Mouse (Mus musculus) bone marrow, adult 2 months (tissue): ENCODE measurements around the gene Gm21411. TPM values are rescaled to one million over a fixed set of nuclear protein-coding genes. Genes with fewer than 3 reads are reported as not detected.
"Not testable (repeated sequence)": the region's sequence is repeated elsewhere in the genome, so short reads cannot be mapped to it uniquely, and the experiment has no call there.

Experiments used
- H3K27ac ChIP-seq: fragments of 200-500 bp; 2 replicates; pipeline ENCODE4 v1.5.1; 2012; ENCODE audit warnings: low read depth, mild to moderate bottlenecking, control low read depth, inconsistent platforms, low read length; ENCODE audit not compliant: control insufficient read depth, poor library complexity, insufficient read depth
- H3K4me1 ChIP-seq: fragments of 200-500 bp; 2 replicates; pipeline ENCODE4 v1.6.1; 2011; ENCODE audit warnings: low read length; ENCODE audit not compliant: control insufficient read depth, insufficient read depth
- H3K4me3 ChIP-seq: fragments of 200-500 bp; replicated peaks from 2 replicates; pipeline ENCODE3; 2011; ENCODE audit warnings: mild to moderate bottlenecking, low read depth, low read length, control low read depth; ENCODE audit not compliant: control insufficient read depth
- CTCF ChIP-seq: fragments of 200-500 bp; IDR thresholded peaks from 2 replicates; pipeline ENCODE4 v1.5.1; 2011; ENCODE audit warnings: low read length, control low read depth; ENCODE audit not compliant: control insufficient read depth, insufficient read depth
- POLR2A ChIP-seq: fragments of 200-500 bp; IDR thresholded peaks from 2 replicates; pipeline ENCODE4 v1.6.1; 2011; ENCODE audit warnings: low read depth, mild to moderate bottlenecking, control low read depth, low read length, borderline replicate concordance; ENCODE audit not compliant: control insufficient read depth
- WGBS: fragments of 180-500 bp; shearing (Covaris S2); methylation state at CpG from one replicate; pipeline ENCODE4 v1.1.7; 2018; 5-methylcytosine and 5-hydroxymethylcytosine counted together
- polyA plus RNA-seq: library from polyadenylated mRNA; stranded (reverse); fragments of >200 nt; gene quantifications from 2 replicates; pipeline ENCODE4 v1.2.4, GENCODE M21; 2011; ENCODE audit warnings: low replicate concordance; ENCODE audit not compliant: missing spikeins, insufficient read depth, insufficient read length

The Gm21411 gene
- not detected in 2 replicates for polyA plus RNA-seq

- not testable (repeated sequence) for H3K4me1 ChIP-seq, H3K4me3 ChIP-seq, H3K27ac ChIP-seq
- 62% methylated on average over 9 of the region's 9 CpGs for WGBS
Observed at GRCm38 (mm10) chr4:146909386-146910137, at the start of gene Gm21411. TSS of gene Gm21411 (minus strand) at chr4:146909590.

GRCm38 (mm10) chr4:146941691-146942090, 32.3 kb upstream of the Gm21411 start:
- H3K4me3 ChIP-seq, H3K27ac ChIP-seq, H3K4me1 ChIP-seq: not testable (repeated sequence)
- whole genome bisulfite sequencing = 63% methylated on average over 32 of the region's 32 CpGs

- Histone ChIP-seq H3K27ac (no peak overlapping the region), H3K4me3 (no peak overlapping the region), H3K4me1 (no peaks in the 10 kb centered on the region)
- TF ChIP-seq CTCF (no peak), POLR2A (no peak)
- 20% methylated on average over 77 of the region's 77 CpGs for WGBS
Observed at GRCm38 (mm10) chr4:146932311-146933082, 23.1 kb upstream of the Gm21411 start.

- TF ChIP-seq POLR2A (no peak), CTCF (no peak)
- Histone ChIP-seq H3K4me3 (no peak overlapping the region), H3K27ac (no peak overlapping the region), H3K4me1 (no peaks in the 10 kb centered on the region)
- WGBS = 83% methylated on average over 3 of the region's 3 CpGs
Observed at GRCm38 (mm10) chr4:146915196-146915595, 5.8 kb upstream of the Gm21411 start.

GRCm38 (mm10) chr4:146908131-146908530, 1.3 kb downstream of the Gm21411 start:
- not testable (repeated sequence) for H3K27ac ChIP-seq, H3K4me3 ChIP-seq, H3K4me1 ChIP-seq
- 78% methylated on average over 1 of the region's 1 CpGs for WGBS

- H3K4me3 ChIP-seq, H3K27ac ChIP-seq, H3K4me1 ChIP-seq: not testable (repeated sequence)
- 64% methylated on average over 2 of the region's 2 CpGs for WGBS
Observed at GRCm38 (mm10) chr4:146904782-146905181, 4.6 kb downstream of the Gm21411 start.

- 50% methylated on average over 3 of the region's 3 CpGs for WGBS
- H3K27ac ChIP-seq, H3K4me3 ChIP-seq, H3K4me1 ChIP-seq: not testable (repeated sequence)
Observed at GRCm38 (mm10) chr4:146903126-146903525, 6.3 kb downstream of the Gm21411 start.

Other genes with a start within 250 kb of the Gm21411 start
- gene Zfp989, start 62.4 kb upstream of the Gm21411 start, polyA plus RNA-seq = 12.0 TPM in 1 of 2 replicates, not detected in the other
- gene Rex2, start 112.3 kb upstream of the Gm21411 start, polyA plus RNA-seq = 6.3 TPM in 1 of 2 replicates, not detected in the other
- gene Zfp991, start 222.4 kb upstream of the Gm21411 start, polyA plus RNA-seq = 2.6 and 13.8 TPM in 2 replicates